In genomic region chr11:65712754-65713306, GRCm38 (mm10) we compare ENCODE assay signal across 25 mouse cellular contexts.
DNase-seq lines count a peak whose midpoint lies in the region; ATAC-seq and TF ChIP-seq lines count a peak whose summit lies in the region.
"Had no signal": no experiment of that assay in that cellular context is flagged by ENCODE, and none has a peak within 500 bp of the region (broad histone marks: within the 10 kb centered on the region; RNA-seq: fewer than 3 reads in every experiment).

No protein-coding gene starts in this region.

- no peak for ATAC-seq in neural tube, embryonic 15.5 days (ENCODE audit: low FRiP score)
- ATAC-seq in stomach, postnatal 0 days (ENCODE audit: low FRiP score, low TSS enrichment): 0 out of 2 replicates have a peak, but pooled peaks have one; percentile 18
- ATAC-seq: forebrain, embryonic 14.5 days; inflammation-experienced regulatory T-cells, adult 6 months had no signal

- no peak for TF ChIP-seq EP300 in stomach, postnatal 0 days (optimal IDR thresholded peaks at IDR 0.05)

- intact Hi-C loops in left cerebral cortex, postnatal 36 days (cut with DNase I): no loop called here

- H3K27ac ChIP-seq in neural tube, embryonic 15.5 days (replicated peaks): 0 out of 2 replicates have a peak overlapping the region, but pooled peaks have one; percentile 28
- no peak overlapping the region for H3K27ac ChIP-seq in ES-E14 (ENCODE audit: insufficient read depth, low read depth, low read length, poor library complexity, severe bottlenecking)
- H3K27ac ChIP-seq in bone marrow, adult 2 months (ENCODE audit: control insufficient read depth, insufficient read depth, low read depth, low read length, poor library complexity): 0 out of 2 replicates have a peak overlapping the region, but pooled peaks have one; percentile 7
- H3K27ac ChIP-seq in stomach, postnatal 0 days (replicated peaks): no peak overlapping the region
- H3K27ac ChIP-seq: heart, embryonic 13.5 days; hindbrain, embryonic 14.5 days; limb, embryonic 12.5 days; liver, embryonic 15.5 days; neural tube, embryonic 12.5 days had no signal

- no peak overlapping the region for H3K4me3 ChIP-seq in neural tube, embryonic 15.5 days (replicated peaks)
- no peak overlapping the region for H3K4me3 ChIP-seq in ES-E14 (ENCODE audit: insufficient read depth in 1 of 2, low read depth in 1 of 2, low read length in 2 of 2, poor library complexity in 1 of 2, severe bottlenecking in 1 of 2)
- H3K4me3 ChIP-seq in bone marrow, adult 2 months (replicated peaks; ENCODE audit: control insufficient read depth, low read depth, low read length): no peak overlapping the region
- H3K4me3 ChIP-seq in stomach, postnatal 0 days (ENCODE audit: low read depth, low read length): no peak overlapping the region
- H3K4me3 ChIP-seq: heart, embryonic 13.5 days; limb, embryonic 12.5 days; liver, embryonic 15.5 days; neural tube, embryonic 12.5 days had no signal

- peaks cover 13% of the 10 kb centered on the region for H3K36me3 ChIP-seq in neural tube, embryonic 15.5 days
- no peaks in the 10 kb centered on the region for H3K36me3 ChIP-seq in ES-E14 (ENCODE audit: control insufficient read depth, insufficient read depth, low read length, poor library complexity, severe bottlenecking)
- 0 out of 2 replicates have a peak, but pooled peaks cover 3% of the 10 kb centered on the region for H3K36me3 ChIP-seq in stomach, postnatal 0 days (ENCODE audit: control insufficient read depth, insufficient read depth, low read length)

- no peaks in the 10 kb centered on the region for H3K27me3 ChIP-seq in neural tube, embryonic 15.5 days (replicated peaks)
- H3K27me3 ChIP-seq in stomach, postnatal 0 days (ENCODE audit: control insufficient read depth, insufficient read depth, low read length): no peaks in the 10 kb centered on the region
- H3K27me3 ChIP-seq: heart, embryonic 13.5 days; limb, embryonic 12.5 days; liver, embryonic 15.5 days; neural tube, embryonic 12.5 days had no signal

- TF ChIP-seq CTCF in bone marrow, adult 2 months (IDR thresholded peaks at IDR 0.05; ENCODE audit: control insufficient read depth, insufficient read depth, low read length): no peak
- no peak for TF ChIP-seq CTCF in stomach, postnatal 0 days (IDR thresholded peaks at IDR 0.05; ENCODE audit: low read depth)

- DNase-seq in neural tube, embryonic 10.5 days (ENCODE audit: extremely low spot score, low spot score): no peak
- peak; percentile 7 for DNase-seq in ES-E14 (ENCODE audit: low read depth, low spot score)
- no peak for DNase-seq in stomach, postnatal 0 days (ENCODE audit: low spot score)
- no peak for DNase-seq in retina, embryonic 14.5 days (ENCODE audit: low spot score)
- no peak for DNase-seq in left cerebral cortex, postnatal 36 days (ENCODE audit: low spot score in 2 of 2)
- DNase-seq: adrenal gland, postnatal 14 days; cerebellum, adult 18-20 months; cerebellum, postnatal 25 days; heart, postnatal 10 days; kidney, adult 11 months; kidney, postnatal 14 days; layer of hippocampus, adult 9-11 months; lung, embryonic 14.5 days; lung, postnatal 14 days; spleen, adult 18-20 months; thymus, postnatal 4 days had no signal

- in situ Hi-C loops in ES-E14 (cut with MboI; ENCODE audit: low sequenced_read_pairs in 2 of 2, unreplicated experiment in 2 of 2): no loop called here

- no peak for TF ChIP-seq POLR2A in bone marrow, adult 2 months (IDR thresholded peaks at IDR 0.05; ENCODE audit: borderline replicate concordance, control insufficient read depth, low read depth, low read length)

- H3K4me1 ChIP-seq in neural tube, embryonic 15.5 days: peaks cover 10% of the 10 kb centered on the region
- no peaks in the 10 kb centered on the region; a peak in 1 of 4 replicates for H3K4me1 ChIP-seq in ES-E14 (ENCODE audit: control insufficient read depth in 2 of 2, insufficient read depth in 2 of 2, low read length in 2 of 2, poor library complexity in 1 of 2)
- no peaks in the 10 kb centered on the region for H3K4me1 ChIP-seq in bone marrow, adult 2 months (ENCODE audit: control insufficient read depth, insufficient read depth, low read length)
- no peaks in the 10 kb centered on the region for H3K4me1 ChIP-seq in stomach, postnatal 0 days (replicated peaks; ENCODE audit: control insufficient read depth, insufficient read depth)
- H3K4me1 ChIP-seq: limb, embryonic 12.5 days had no signal

- no peak overlapping the region for H3K4me2 ChIP-seq in neural tube, embryonic 15.5 days
- no peak overlapping the region for H3K4me2 ChIP-seq in stomach, postnatal 0 days (replicated peaks; ENCODE audit: low read depth)
- H3K4me2 ChIP-seq: heart, embryonic 13.5 days; hindbrain, embryonic 14.5 days; limb, embryonic 12.5 days; liver, embryonic 15.5 days; lung, embryonic 14.5 days; neural tube, embryonic 12.5 days had no signal

- 80% methylated on average over 6 of the region's 6 CpGs for WGBS in neural tube, embryonic 15.5 days
- 92% methylated on average over 6 of the region's 6 CpGs for WGBS in bone marrow, adult 2 months
- WGBS in stomach, postnatal 0 days: 81% methylated on average over 6 of the region's 6 CpGs

- no peak overlapping the region for H3K9ac ChIP-seq in neural tube, embryonic 15.5 days (replicated peaks)
- no peak overlapping the region for H3K9ac ChIP-seq in ES-E14 (ENCODE audit: insufficient read depth, low read depth, low read length, poor library complexity, severe bottlenecking)
- H3K9ac ChIP-seq in stomach, postnatal 0 days (ENCODE audit: low read length): no peak overlapping the region
- H3K9ac ChIP-seq: heart, embryonic 13.5 days; hindbrain, embryonic 14.5 days; limb, embryonic 12.5 days; liver, embryonic 15.5 days; lung, embryonic 14.5 days; neural tube, embryonic 12.5 days had no signal

- H3K9me3 ChIP-seq in neural tube, embryonic 15.5 days (replicated peaks): no peaks in the 10 kb centered on the region
- H3K9me3 ChIP-seq in ES-E14 (ENCODE audit: control insufficient read depth, insufficient read depth, low read depth, low read length): no peaks in the 10 kb centered on the region
- no peaks in the 10 kb centered on the region for H3K9me3 ChIP-seq in stomach, postnatal 0 days (ENCODE audit: control insufficient read depth, low read length)
- H3K9me3 ChIP-seq: heart, embryonic 13.5 days; limb, embryonic 12.5 days; liver, embryonic 15.5 days; neural tube, embryonic 12.5 days had no signal

TF ChIP-seq in ES-E14, 5 proteins besides CTCF, POLR2A, EP300 and RAD21:
- TF ChIP-seq MAFK (IDR thresholded peaks at IDR 0.05; ENCODE audit: insufficient read depth, low read depth, low read length) (no peak), CHD2 (IDR thresholded peaks at IDR 0.05; ENCODE audit: low read depth, low read length) (no peak), ZC3H11A (IDR thresholded peaks at IDR 0.05; ENCODE audit: borderline replicate concordance, low read depth, low read length) (peak; percentile 74)
TF ChIP-seq in ES-E14: peak in this region for 1.

Comparison
In these comparisons a context has a peak if more than half of its experiments do, and no peak if none do; other contexts are left out.
1. H3K27ac ChIP-seq: peak in neural tube, embryonic 15.5 days (single experiment) and bone marrow, adult 2 months (single experiment); none in ES-E14 (single experiment) and stomach, postnatal 0 days (single experiment).